Mouse (Mus musculus) liver, embryonic 12.5 days (tissue): ENCODE data around the gene Trpt1. TPM values are rescaled to one million over a fixed set of nuclear protein-coding genes. Genes with fewer than 3 reads are reported as not detected.
A peak's percentile ranks its signal among the peaks of the same experiment; 100 is the strongest.

Experiments used
- ATAC-seq: fragments of 200-750 bp; cut with Nextera tagmentation; 2 replicates; pipeline ENCODE4 v1.8.0; 2017; ENCODE audit warnings: moderate number of reproducible peaks, mild to moderate bottlenecking, moderate library complexity
- H3K27ac ChIP-seq: fragments of 300-500 bp; sonication (generic); 2 replicates; pipeline ENCODE4 v1.5.1; 2016; ENCODE audit warnings: mild to moderate bottlenecking
- H3K27me3 ChIP-seq: fragments of 300-500 bp; sonication (generic); replicated peaks from 2 replicates; pipeline ENCODE4 v1.6.1; 2016; ENCODE audit warnings: mild to moderate bottlenecking, moderate library complexity
- H3K36me3 ChIP-seq: fragments of 300-500 bp; sonication (generic); 2 replicates; pipeline ENCODE4 v1.6.1; 2016; ENCODE audit warnings: mild to moderate bottlenecking, moderate library complexity
- H3K4me1 ChIP-seq: fragments of 300-500 bp; sonication (generic); 2 replicates; pipeline ENCODE4 v1.6.1; 2016
- H3K4me2 ChIP-seq: fragments of 300-500 bp; sonication (generic); 2 replicates; pipeline ENCODE4 v1.6.1; 2016; ENCODE audit warnings: mild to moderate bottlenecking, moderate library complexity
- H3K4me3 ChIP-seq: fragments of 300-500 bp; sonication (generic); 2 replicates; pipeline ENCODE4 v1.5.1; 2016; ENCODE audit warnings: mild to moderate bottlenecking, moderate library complexity
- H3K9ac ChIP-seq: fragments of 300-500 bp; sonication (generic); 2 replicates; pipeline ENCODE4 v1.6.1; 2016; ENCODE audit warnings: mild to moderate bottlenecking, moderate library complexity
- H3K9me3 ChIP-seq: fragments of 300-500 bp; sonication (generic); replicated peaks from 2 replicates; pipeline ENCODE4 v1.6.1; 2016; ENCODE audit warnings: mild to moderate bottlenecking, moderate library complexity
- WGBS: fragments of 180-500 bp; shearing (Covaris S2); methylation state at CpG from one replicate; pipeline ENCODE4 v1.1.7; 2016; ENCODE audit not compliant: insufficient replicate concordance; 5-methylcytosine and 5-hydroxymethylcytosine counted together
- polyA plus RNA-seq: library from polyadenylated mRNA; unstranded; fragments of >200 nt; fragmentation: Nextera tagmentation; extraction: Ambion mirVana; gene quantifications from 2 replicates; pipeline ENCODE4 v1.2.1, GENCODE M21; 2016

The Trpt1 gene
- polyA plus RNA-seq, 1 experiment from 2014 or later, result 2.2 TPM

- peak overlapping the region; percentile 98 for H3K4me2 ChIP-seq
- peak overlapping the region; percentile 82 for H3K4me3 ChIP-seq
- H3K4me1 ChIP-seq, result peaks cover 78% of the 10 kb centered on the region
- no peaks in the 10 kb centered on the region for H3K27me3 ChIP-seq
- H3K9me3 ChIP-seq, result no peaks in the 10 kb centered on the region
- peaks cover 39% of the 10 kb centered on the region for H3K36me3 ChIP-seq
- peak overlapping the region; percentile 89 for H3K9ac ChIP-seq
- ATAC-seq, result no peak
- H3K27ac ChIP-seq, result peak overlapping the region; percentile 94
- WGBS, result 79% methylated on average over 13 of the region's 13 CpGs
Measured at GRCm38 (mm10) chr19:6977759-6978638, 17.9 kb upstream of the Trpt1 start.

GRCm38 (mm10) chr19:6978639-6978974 is 17.3 kb upstream of the Trpt1 start:
- WGBS, result 28% methylated on average over 3 of the region's 3 CpGs

GRCm38 (mm10) chr19:6979001-6979479 is 16.9 kb upstream of the Trpt1 start:
- Histone ChIP-seq H3K4me2 (peak overlapping the region; percentile 98), H3K4me3 (peak overlapping the region; percentile 82), H3K36me3 (peaks cover 48% of the 10 kb centered on the region), H3K9me3 (no peaks in the 10 kb centered on the region), H3K27ac (peak overlapping the region; percentile 94), H3K9ac (peak overlapping the region; percentile 89), H3K27me3 (no peaks in the 10 kb centered on the region), H3K4me1 (peaks cover 69% of the 10 kb centered on the region)
- no peak for ATAC-seq
- WGBS, result 5% methylated on average over 11 of the region's 11 CpGs

More at GRCm38 (mm10) chr19:6978639-6978974, 17.3 kb upstream of the Trpt1 start:
- ATAC-seq, result no peak
- Histone ChIP-seq H3K9me3 (no peaks in the 10 kb centered on the region), H3K36me3 (peaks cover 44% of the 10 kb centered on the region), H3K4me1 (peaks cover 74% of the 10 kb centered on the region), H3K27me3 (no peaks in the 10 kb centered on the region), H3K9ac (peak overlapping the region; percentile 89), H3K27ac (peak overlapping the region; percentile 94), H3K4me2 (peak overlapping the region; percentile 98), H3K4me3 (peak overlapping the region; percentile 82)

- Histone ChIP-seq H3K4me1 (peaks cover 64% of the 10 kb centered on the region), H3K4me3 (peak overlapping the region; percentile 82), H3K36me3 (peaks cover 53% of the 10 kb centered on the region), H3K4me2 (peak overlapping the region; percentile 98), H3K27me3 (no peaks in the 10 kb centered on the region), H3K9ac (peak overlapping the region; percentile 89), H3K27ac (peak overlapping the region; percentile 94), H3K9me3 (no peaks in the 10 kb centered on the region)
- 1% methylated on average over 59 of the region's 59 CpGs for WGBS
- ATAC-seq, result peak; percentile 87
Measured at GRCm38 (mm10) chr19:6979486-6980380, 16.2 kb upstream of the Trpt1 start.

- Histone ChIP-seq H3K4me1 (peaks cover 65% of the 10 kb centered on the region), H3K9me3 (no peaks in the 10 kb centered on the region), H3K27me3 (no peaks in the 10 kb centered on the region), H3K4me2 (peak within 1 kb of the TSS; percentile 98), H3K27ac (peak within 1 kb of the TSS; percentile 94), H3K9ac (peak within 1 kb of the TSS; percentile 89), H3K36me3 (peaks cover 61% of the 10 kb centered on the region), H3K4me3 (peak within 1 kb of the TSS; percentile 82)
- 1% methylated on average over 38 of the region's 38 CpGs for WGBS
- peak; percentile 82 for ATAC-seq
Measured at GRCm38 (mm10) chr19:6980381-6981093, 15.4 kb upstream of the Trpt1 start, which contains the start of gene Fkbp2. Fkbp2 (minus strand) TSS chr19:6980501.

GRCm38 (mm10) chr19:6981465-6981864 is 14.5 kb upstream of the Trpt1 start:
- peak overlapping the region; percentile 82 for H3K4me3 ChIP-seq
- H3K27me3 ChIP-seq, result no peaks in the 10 kb centered on the region
- H3K9me3 ChIP-seq, result no peaks in the 10 kb centered on the region
- 86% methylated on average over 4 of the region's 4 CpGs for WGBS
- H3K4me1 ChIP-seq, result peaks cover 65% of the 10 kb centered on the region
- H3K27ac ChIP-seq, result peak overlapping the region; percentile 94; the same call in 1 of the 2 replicates
- peak overlapping the region; percentile 89; the same call in 1 of the 2 replicates for H3K9ac ChIP-seq
- ATAC-seq, result no peak
- peaks cover 61% of the 10 kb centered on the region for H3K36me3 ChIP-seq
- H3K4me2 ChIP-seq, result peak overlapping the region; percentile 98

- H3K9ac ChIP-seq, result no peak overlapping the region
- H3K36me3 ChIP-seq, result peaks cover 39% of the 10 kb centered on the region
- no peak overlapping the region for H3K4me3 ChIP-seq
- H3K9me3 ChIP-seq, result no peaks in the 10 kb centered on the region
- no peaks in the 10 kb centered on the region for H3K27me3 ChIP-seq
- no peak overlapping the region for H3K4me2 ChIP-seq
- WGBS, result 81% methylated on average over 5 of the region's 5 CpGs
- ATAC-seq, result no peak
- H3K27ac ChIP-seq, result no peak overlapping the region
- peaks cover 63% of the 10 kb centered on the region for H3K4me1 ChIP-seq
Measured at GRCm38 (mm10) chr19:6983621-6984020, 12.3 kb upstream of the Trpt1 start.

GRCm38 (mm10) chr19:6985300-6985699 is 10.6 kb upstream of the Trpt1 start:
- WGBS, result 85% methylated on average over 19 of the region's 19 CpGs
- no peak overlapping the region for H3K4me3 ChIP-seq
- no peak overlapping the region for H3K4me2 ChIP-seq
- peaks cover 39% of the 10 kb centered on the region for H3K36me3 ChIP-seq
- no peaks in the 10 kb centered on the region for H3K9me3 ChIP-seq
- no peak overlapping the region for H3K27ac ChIP-seq
- peaks cover 52% of the 10 kb centered on the region for H3K4me1 ChIP-seq
- no peak for ATAC-seq
- no peaks in the 10 kb centered on the region for H3K27me3 ChIP-seq
- no peak overlapping the region for H3K9ac ChIP-seq

- ATAC-seq, result peak; percentile 47
- Histone ChIP-seq H3K4me3 (peak overlapping the region; percentile 71), H3K9ac (peak overlapping the region; percentile 87), H3K4me2 (peak overlapping the region; percentile 99), H3K36me3 (peaks cover 39% of the 10 kb centered on the region), H3K27me3 (no peaks in the 10 kb centered on the region), H3K4me1 (peaks cover 48% of the 10 kb centered on the region), H3K27ac (peak overlapping the region; percentile 84; the same call in 1 of the 2 replicates), H3K9me3 (no peaks in the 10 kb centered on the region)
- 59% methylated on average over 10 of the region's 10 CpGs for WGBS
Measured at GRCm38 (mm10) chr19:6985951-6986708, 9.8 kb upstream of the Trpt1 start.

- Histone ChIP-seq H3K36me3 (peaks cover 35% of the 10 kb centered on the region), H3K9ac (peak within 1 kb of the TSS; percentile 87), H3K27me3 (no peaks in the 10 kb centered on the region), H3K9me3 (no peaks in the 10 kb centered on the region), H3K4me3 (peak within 1 kb of the TSS; percentile 71), H3K4me2 (peak within 1 kb of the TSS; percentile 99), H3K4me1 (peaks cover 46% of the 10 kb centered on the region), H3K27ac (peak within 1 kb of the TSS; percentile 84)
- ATAC-seq, result peak; percentile 65
- under 1% methylated on average over 84 of the region's 85 CpGs for WGBS
Measured at GRCm38 (mm10) chr19:6987061-6987903, 8.6 kb upstream of the Trpt1 start, which contains the start of gene Vegfb. Vegfb (minus strand) TSS chr19:6987651.
